Mouse (Mus musculus) liver, embryonic 12.5 days (tissue): Measurements from ENCODE around the gene Itga2b. TPM values are rescaled to one million over a fixed set of nuclear protein-coding genes. Genes with fewer than 3 reads are reported as not detected.
A peak's percentile ranks its signal among the peaks of the same experiment; 100 is the strongest.
"Not testable (repeated sequence)": the region's sequence is repeated elsewhere in the genome, so short reads cannot be mapped to it uniquely, and the experiment has no call there.

Experiments used
- ATAC-seq: fragments of 200-750 bp; cut with Nextera tagmentation; 2 replicates; pipeline ENCODE4 v1.8.0; 2017; ENCODE audit warnings: moderate number of reproducible peaks, mild to moderate bottlenecking, moderate library complexity
- H3K27ac ChIP-seq: fragments of 300-500 bp; sonication (generic); 2 replicates; pipeline ENCODE4 v1.5.1; 2016; ENCODE audit warnings: mild to moderate bottlenecking
- H3K27me3 ChIP-seq: fragments of 300-500 bp; sonication (generic); replicated peaks from 2 replicates; pipeline ENCODE4 v1.6.1; 2016; ENCODE audit warnings: mild to moderate bottlenecking, moderate library complexity
- H3K36me3 ChIP-seq: fragments of 300-500 bp; sonication (generic); 2 replicates; pipeline ENCODE4 v1.6.1; 2016; ENCODE audit warnings: mild to moderate bottlenecking, moderate library complexity
- H3K4me1 ChIP-seq: fragments of 300-500 bp; sonication (generic); 2 replicates; pipeline ENCODE4 v1.6.1; 2016
- H3K4me2 ChIP-seq: fragments of 300-500 bp; sonication (generic); 2 replicates; pipeline ENCODE4 v1.6.1; 2016; ENCODE audit warnings: mild to moderate bottlenecking, moderate library complexity
- H3K4me3 ChIP-seq: fragments of 300-500 bp; sonication (generic); 2 replicates; pipeline ENCODE4 v1.5.1; 2016; ENCODE audit warnings: mild to moderate bottlenecking, moderate library complexity
- H3K9ac ChIP-seq: fragments of 300-500 bp; sonication (generic); 2 replicates; pipeline ENCODE4 v1.6.1; 2016; ENCODE audit warnings: mild to moderate bottlenecking, moderate library complexity
- H3K9me3 ChIP-seq: fragments of 300-500 bp; sonication (generic); replicated peaks from 2 replicates; pipeline ENCODE4 v1.6.1; 2016; ENCODE audit warnings: mild to moderate bottlenecking, moderate library complexity
- WGBS: fragments of 180-500 bp; shearing (Covaris S2); methylation state at CpG from one replicate; pipeline ENCODE4 v1.1.7; 2016; ENCODE audit not compliant: insufficient replicate concordance; 5-methylcytosine and 5-hydroxymethylcytosine counted together
- polyA plus RNA-seq: library from polyadenylated mRNA; unstranded; fragments of >200 nt; fragmentation: Nextera tagmentation; extraction: Ambion mirVana; gene quantifications from 2 replicates; pipeline ENCODE4 v1.2.1, GENCODE M21; 2016

Gene Itga2b
- polyA plus RNA-seq, 1 experiment from 2014 or later = 88.2 TPM

DNA sequence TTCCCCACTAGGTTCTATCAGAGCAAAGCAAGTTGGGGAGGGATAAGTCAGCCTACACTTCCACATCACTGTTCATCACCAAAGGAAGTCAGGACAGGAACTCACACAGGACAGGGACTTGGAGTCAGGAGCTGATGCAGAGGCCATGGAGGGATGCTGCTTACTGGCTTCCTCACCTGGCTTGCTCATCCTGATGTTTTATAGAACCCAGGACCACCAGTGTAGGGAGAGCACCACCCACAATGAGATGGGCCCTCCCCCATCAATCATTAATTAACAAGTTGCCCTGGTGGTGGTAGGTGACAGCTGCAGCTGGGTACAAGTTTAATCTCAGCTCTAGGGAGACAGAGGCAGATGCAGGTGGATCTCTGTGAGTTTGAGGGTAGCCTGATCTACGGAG is 52.8 kb downstream of the Itga2b start:
- Histone ChIP-seq H3K27me3 (peaks cover 64% of the 10 kb centered on the region), H3K9ac (no peak overlapping the region), H3K36me3 (no peaks in the 10 kb centered on the region), H3K9me3 (no peaks in the 10 kb centered on the region), H3K4me3 (no peak overlapping the region), H3K4me1 (no peaks in the 10 kb centered on the region), H3K4me2 (no peak overlapping the region), H3K27ac (no peak overlapping the region)
- ATAC-seq = no peak
- whole genome bisulfite sequencing = 62% methylated on average over 1 of the region's 1 CpGs

DNA sequence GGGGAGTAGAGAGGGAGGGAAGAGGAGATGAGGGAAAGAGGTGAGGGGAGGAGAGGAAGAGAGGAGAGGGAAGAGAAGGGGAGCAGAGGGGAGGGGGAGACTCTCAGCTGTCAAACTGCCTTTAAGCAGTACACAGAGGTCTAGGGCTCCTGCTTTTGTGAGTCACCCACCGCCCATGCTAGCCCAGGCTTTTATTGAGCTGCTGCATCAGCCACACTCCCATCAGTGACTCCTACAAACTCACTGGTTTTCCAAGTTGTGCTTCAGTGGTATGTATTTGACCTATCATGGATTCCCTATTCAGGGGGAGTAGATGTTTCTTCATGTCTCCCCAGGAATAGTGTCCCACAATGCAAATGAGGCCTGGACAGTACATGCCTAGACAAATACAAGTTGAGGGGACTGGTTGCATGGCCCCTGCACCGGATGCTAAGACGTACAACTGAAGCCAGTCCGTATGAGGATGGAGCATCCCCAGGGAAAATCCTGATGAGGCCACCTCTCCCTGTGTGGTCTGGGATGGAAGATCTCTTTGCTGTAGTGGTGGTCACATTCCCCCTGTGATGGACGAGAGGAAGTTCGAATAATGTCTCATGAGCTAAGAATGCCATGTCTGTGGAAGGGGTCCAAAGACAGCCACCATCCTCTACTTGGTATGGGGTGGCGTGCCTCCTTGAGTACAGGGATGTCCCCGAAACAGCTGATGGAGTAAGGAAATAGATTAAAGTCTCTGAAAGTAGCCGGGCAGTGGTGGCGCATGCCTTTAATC is 54.7 kb downstream of the Itga2b start:
- H3K4me3 ChIP-seq = no peak overlapping the region
- no peaks in the 10 kb centered on the region for H3K36me3 ChIP-seq
- H3K27ac ChIP-seq = no peak overlapping the region
- H3K9ac ChIP-seq = no peak overlapping the region
- no peaks in the 10 kb centered on the region for H3K9me3 ChIP-seq
- H3K27me3 ChIP-seq = peaks cover 60% of the 10 kb centered on the region
- peaks cover 16% of the 10 kb centered on the region for H3K4me1 ChIP-seq
- WGBS = 65% methylated on average over 10 of the region's 10 CpGs
- ATAC-seq = no peak
- H3K4me2 ChIP-seq = no peak overlapping the region

DNA sequence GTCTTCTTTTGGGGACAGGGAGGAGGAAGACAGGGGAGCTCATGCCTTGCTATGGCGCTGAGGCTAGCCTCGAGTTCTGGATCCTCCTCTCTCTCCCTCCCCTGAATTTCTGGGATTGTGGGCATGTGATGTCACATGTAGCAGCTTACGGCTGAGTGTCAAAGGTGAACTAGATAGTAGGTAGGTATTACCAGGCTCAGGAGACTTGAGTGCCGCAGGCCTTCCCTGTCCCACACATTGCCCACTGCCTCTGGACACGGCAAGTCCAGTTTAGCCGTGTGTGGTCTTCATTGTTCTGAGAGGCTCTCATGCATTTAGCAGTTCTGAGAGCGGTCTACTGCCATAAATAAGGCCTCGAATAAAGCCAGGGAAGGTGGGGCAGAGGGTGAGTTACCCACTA is 56.9 kb downstream of the Itga2b start:
- no peak for ATAC-seq
- H3K9ac ChIP-seq = no peak overlapping the region
- H3K4me1 ChIP-seq = peaks cover 34% of the 10 kb centered on the region
- no peak overlapping the region for H3K4me2 ChIP-seq
- H3K36me3 ChIP-seq = no peaks in the 10 kb centered on the region
- H3K27ac ChIP-seq = no peak overlapping the region
- H3K9me3 ChIP-seq = no peaks in the 10 kb centered on the region
- peaks cover 45% of the 10 kb centered on the region for H3K27me3 ChIP-seq
- H3K4me3 ChIP-seq = no peak overlapping the region
- 70% methylated on average over 8 of the region's 8 CpGs for WGBS

DNA sequence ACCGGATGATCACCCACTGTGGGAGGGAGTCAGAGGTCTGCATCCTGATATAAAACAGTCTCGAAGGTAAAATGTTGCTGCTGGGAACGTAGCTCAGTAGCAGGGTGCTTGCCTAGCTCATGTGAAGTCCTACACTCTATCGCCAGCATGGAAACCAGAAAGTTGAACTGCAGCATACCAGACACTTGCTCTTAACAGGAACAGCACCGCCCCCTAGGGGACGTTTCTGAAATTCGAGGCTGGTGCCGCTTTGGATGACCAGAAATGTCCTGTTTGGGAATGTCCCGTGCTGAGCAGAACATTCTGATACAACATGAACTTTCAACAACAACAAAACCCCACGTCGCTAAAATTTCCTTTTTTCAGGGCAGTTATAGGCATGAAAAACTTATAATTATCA is 58.2 kb downstream of the Itga2b start:
- ATAC-seq = no peak
- Histone ChIP-seq H3K36me3 (no peaks in the 10 kb centered on the region), H3K27me3 (peaks cover 33% of the 10 kb centered on the region), H3K27ac (peak overlapping the region; percentile 63; the same call in 1 of the 2 replicates), H3K9me3 (no peaks in the 10 kb centered on the region), H3K4me2 (peak overlapping the region; percentile 36; the same call in 1 of the 2 replicates), H3K4me3 (no peak overlapping the region; the same call in 1 of the 2 replicates), H3K4me1 (peaks cover 40% of the 10 kb centered on the region), H3K9ac (no peak overlapping the region; the same call in 1 of the 2 replicates)
- WGBS = 8% methylated on average over 11 of the region's 11 CpGs

DNA sequence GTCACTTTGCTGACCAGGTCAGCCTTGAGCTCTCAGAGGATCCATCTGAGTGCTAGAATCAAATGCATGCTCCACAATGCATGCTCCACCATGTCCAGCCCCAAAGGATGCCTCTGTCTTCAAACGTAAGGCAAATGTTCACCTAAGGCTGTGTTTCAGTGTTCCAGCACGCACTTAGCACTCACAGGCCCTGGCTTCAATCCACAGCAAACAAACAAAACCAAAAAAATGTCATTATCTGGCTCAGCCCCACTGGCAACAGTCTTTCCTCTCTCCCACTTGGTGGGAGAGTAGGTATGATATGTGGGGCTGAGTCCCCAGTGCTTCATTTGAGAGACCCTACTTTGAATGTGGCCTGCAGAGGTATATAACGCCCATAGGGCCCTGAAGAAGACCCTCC is 58.9 kb downstream of the Itga2b start:
- ATAC-seq = no peak
- H3K4me1 ChIP-seq = peaks cover 46% of the 10 kb centered on the region
- peaks cover 31% of the 10 kb centered on the region for H3K27me3 ChIP-seq
- H3K4me3 ChIP-seq = no peak overlapping the region
- peaks cover under 1% of the 10 kb centered on the region; the same call in 1 of the 2 replicates for H3K36me3 ChIP-seq
- no peaks in the 10 kb centered on the region for H3K9me3 ChIP-seq
- WGBS = 68% methylated on average over 3 of the region's 3 CpGs
- H3K4me2 ChIP-seq = 0 out of 2 replicates have a peak overlapping the region, but pooled peaks have one; percentile 36
- H3K27ac ChIP-seq = peak overlapping the region; percentile 63
- H3K9ac ChIP-seq = peak overlapping the region; percentile 28; the same call in 1 of the 2 replicates

DNA sequence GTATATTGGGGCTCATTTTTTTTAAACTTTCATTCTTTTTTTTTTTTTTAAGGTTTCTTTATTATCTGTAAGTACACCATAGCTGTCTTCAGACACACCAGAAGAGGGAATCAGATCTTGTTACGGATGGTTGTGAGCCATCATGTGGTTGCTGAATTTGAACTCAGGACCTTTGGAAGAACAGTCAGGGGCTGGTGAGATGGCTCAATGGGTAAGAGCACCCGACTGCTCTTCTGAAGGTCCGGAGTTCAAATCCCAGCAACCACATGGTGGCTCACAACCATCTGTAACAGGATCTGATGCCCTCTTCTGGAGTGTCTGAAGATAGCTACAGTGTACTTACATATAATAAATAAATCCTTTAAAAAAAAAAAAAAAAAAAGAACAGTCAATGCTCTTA is 59.6 kb downstream of the Itga2b start:
- not testable (repeated sequence) for H3K4me3 ChIP-seq, H3K4me2 ChIP-seq, H3K9me3 ChIP-seq, H3K9ac ChIP-seq, H3K36me3 ChIP-seq, ATAC-seq
- peaks cover 24% of the 10 kb centered on the region for H3K27me3 ChIP-seq
- H3K27ac ChIP-seq = peak overlapping the region; percentile 96; the same call in 1 of the 2 replicates
- WGBS = 86% methylated on average over 3 of the region's 3 CpGs
- peaks cover 53% of the 10 kb centered on the region for H3K4me1 ChIP-seq

DNA sequence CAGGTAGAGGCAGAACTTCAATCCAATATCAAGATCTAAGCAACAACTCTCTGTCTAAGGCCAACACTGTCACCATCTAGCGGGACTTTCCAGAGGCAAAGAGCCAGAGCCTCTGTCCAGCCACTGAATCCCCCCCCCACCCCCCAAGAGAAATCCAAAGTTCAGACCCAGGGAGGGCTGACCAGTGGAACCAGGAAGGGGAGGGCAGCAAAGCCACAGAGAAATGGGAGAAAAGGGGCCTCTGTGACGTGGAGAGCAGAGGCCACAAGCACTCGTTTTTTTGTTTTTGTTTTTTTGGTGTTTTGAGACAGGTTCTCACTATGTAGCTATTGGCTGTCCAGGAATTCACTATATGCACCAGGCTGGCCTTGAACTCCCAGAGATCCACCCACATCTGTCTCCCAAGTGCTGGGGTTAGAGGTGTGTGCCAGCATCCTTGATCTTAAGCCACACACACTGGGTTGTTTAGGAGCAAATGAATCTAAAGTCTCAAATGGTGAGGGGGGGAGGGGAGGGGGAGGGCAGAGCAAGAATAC is 60.1 kb downstream of the Itga2b start:
- H3K9ac ChIP-seq = peak overlapping the region; percentile 96

DNA sequence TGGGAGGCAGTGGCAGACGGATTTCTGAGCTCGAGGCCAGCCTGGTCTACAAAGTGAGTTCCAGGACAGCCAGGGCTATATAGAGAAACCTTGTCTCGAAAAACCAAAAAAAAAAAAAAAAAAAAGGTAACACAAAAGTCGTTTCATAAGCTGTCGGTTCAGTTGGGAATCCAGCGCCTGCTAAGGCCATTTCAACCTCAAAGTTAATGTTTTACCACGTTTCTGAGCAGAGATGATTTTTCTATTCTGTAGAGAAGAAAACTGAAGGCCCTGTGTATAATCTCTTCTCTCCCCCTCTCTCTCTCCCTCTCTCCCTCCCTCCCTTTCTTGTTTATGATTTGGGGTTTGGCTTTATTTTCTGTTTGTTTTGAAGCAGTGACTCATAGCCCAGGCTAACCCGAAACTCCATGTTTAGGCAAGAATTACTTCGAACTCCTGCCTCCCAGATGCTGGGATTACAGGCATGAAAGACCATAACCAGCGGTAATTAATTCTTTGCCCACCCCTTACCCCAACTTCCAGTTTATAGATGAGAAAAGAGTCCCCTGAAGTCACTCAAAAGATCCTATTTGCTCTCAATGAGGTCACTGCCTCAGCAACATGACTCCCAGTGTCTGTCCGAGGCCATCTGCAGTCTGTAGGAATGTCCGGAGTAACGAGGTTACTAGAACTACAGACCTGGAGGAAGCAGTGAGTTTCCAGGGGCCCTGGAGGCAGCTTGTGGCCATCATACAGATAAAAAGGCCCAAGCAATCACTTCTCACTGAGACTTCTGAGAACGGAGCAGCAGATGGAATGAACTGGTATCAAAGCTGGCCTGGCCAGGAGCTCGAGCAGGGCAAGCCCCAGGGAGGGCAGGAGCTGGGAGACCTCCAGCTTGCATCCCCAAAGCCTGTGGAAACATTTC is 60.8 kb downstream of the Itga2b start:
- peaks cover 20% of the 10 kb centered on the region for H3K36me3 ChIP-seq
- H3K27me3 ChIP-seq = peaks cover 12% of the 10 kb centered on the region; the same call in 1 of the 2 replicates
- H3K4me1 ChIP-seq = peaks cover 65% of the 10 kb centered on the region
- H3K4me3 ChIP-seq = peak overlapping the region; percentile 91
- peak overlapping the region; percentile 83 for H3K4me2 ChIP-seq
- H3K9me3 ChIP-seq = no peaks in the 10 kb centered on the region
- no peak for ATAC-seq
- H3K9ac ChIP-seq = peak overlapping the region; percentile 96
- 35% methylated on average over 15 of the region's 15 CpGs for WGBS
- H3K27ac ChIP-seq = peak overlapping the region; percentile 96

More for the DNA sequence above, 60.1 kb downstream of the Itga2b start:
- Histone ChIP-seq H3K27ac (peak overlapping the region; percentile 96), H3K4me1 (peaks cover 58% of the 10 kb centered on the region), H3K4me3 (peak overlapping the region; percentile 91; the same call in 1 of the 2 replicates), H3K4me2 (peak overlapping the region; percentile 83), H3K36me3 (peaks cover 13% of the 10 kb centered on the region), H3K9me3 (no peaks in the 10 kb centered on the region), H3K27me3 (peaks cover 19% of the 10 kb centered on the region)
- ATAC-seq = no peak
- 66% methylated on average over 3 of the region's 3 CpGs for WGBS

DNA sequence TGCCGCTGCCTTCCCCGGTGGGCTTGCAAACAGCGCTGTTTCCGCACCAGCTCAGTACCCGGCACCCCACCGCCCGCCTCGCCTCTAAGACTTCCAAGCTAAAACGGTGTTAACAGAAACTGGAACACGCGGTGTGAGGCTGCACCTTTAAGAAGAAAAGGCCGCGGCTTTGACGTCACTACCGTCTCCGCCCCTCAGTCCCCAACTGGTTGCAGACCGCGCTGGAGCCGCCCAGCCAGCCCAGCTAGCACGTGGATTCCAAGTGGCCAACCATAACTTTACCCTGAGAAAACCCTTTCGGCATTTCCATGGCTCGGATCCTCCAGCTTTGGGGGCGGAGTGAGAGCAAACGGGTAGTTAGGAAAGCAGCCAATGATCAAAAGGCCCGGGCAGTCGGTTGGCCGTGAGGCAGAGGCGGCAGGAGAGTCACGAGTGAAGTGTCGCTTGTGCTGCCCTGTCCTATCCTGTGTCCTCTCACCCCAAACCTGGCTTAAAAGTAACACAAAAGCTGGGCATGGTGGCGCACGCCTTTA is 61.5 kb downstream of the Itga2b start:
- H3K4me1 ChIP-seq = peaks cover 73% of the 10 kb centered on the region
- H3K27ac ChIP-seq = peak overlapping the region; percentile 96
- peaks cover 27% of the 10 kb centered on the region for H3K36me3 ChIP-seq
- ATAC-seq = peak; percentile 91
- H3K9ac ChIP-seq = peak overlapping the region; percentile 96
- no peaks in the 10 kb centered on the region for H3K9me3 ChIP-seq
- peak overlapping the region; percentile 83 for H3K4me2 ChIP-seq
- under 1% methylated on average over 32 of the region's 32 CpGs for WGBS
- H3K4me3 ChIP-seq = peak overlapping the region; percentile 91
- peaks cover 13% of the 10 kb centered on the region for H3K27me3 ChIP-seq

DNA sequence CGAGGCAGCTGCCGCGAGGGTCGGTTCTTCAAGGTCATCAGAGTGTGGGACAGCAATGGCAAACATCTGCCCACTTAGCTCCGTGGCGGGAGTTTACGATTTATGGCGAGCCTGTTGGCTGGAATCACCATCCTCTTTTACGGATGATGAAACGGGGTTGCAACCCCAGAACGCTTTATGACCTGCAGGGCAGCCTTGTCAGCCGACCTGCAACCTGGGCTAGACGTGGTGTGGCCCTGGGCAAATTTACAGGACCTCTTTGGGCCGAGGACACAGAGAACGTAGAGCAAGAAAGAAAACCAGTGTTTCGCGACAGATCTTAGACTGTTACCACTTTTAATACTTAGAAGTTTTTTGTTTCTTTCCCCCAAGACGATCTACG is 62.1 kb downstream of the Itga2b start, which contains the start of gene Slc25a39:
Slc25a39 (minus strand) TSS at position 113 of the 382 bp plus-strand sequence.
- WGBS = under 1% methylated on average over 19 of the region's 19 CpGs
- Histone ChIP-seq H3K36me3 (peaks cover 33% of the 10 kb centered on the region), H3K4me1 (peaks cover 75% of the 10 kb centered on the region), H3K4me3 (peak within 1 kb of the TSS; percentile 91), H3K4me2 (peak within 1 kb of the TSS; percentile 83), H3K27me3 (peaks cover 19% of the 10 kb centered on the region), H3K27ac (peak within 1 kb of the TSS; percentile 96), H3K9me3 (no peaks in the 10 kb centered on the region), H3K9ac (peak within 1 kb of the TSS; percentile 96)
- ATAC-seq = no peak
